Mouse (Mus musculus) ovary, postnatal 36 days (tissue): ENCODE results near the gene Kif2c.

Experiments
- DNase-seq: peaks from one replicate; pipeline ENCODE4 v3.0.0; 2022; ENCODE audit warnings: low spot score, mixed read lengths

Kif2c gene

DNA sequence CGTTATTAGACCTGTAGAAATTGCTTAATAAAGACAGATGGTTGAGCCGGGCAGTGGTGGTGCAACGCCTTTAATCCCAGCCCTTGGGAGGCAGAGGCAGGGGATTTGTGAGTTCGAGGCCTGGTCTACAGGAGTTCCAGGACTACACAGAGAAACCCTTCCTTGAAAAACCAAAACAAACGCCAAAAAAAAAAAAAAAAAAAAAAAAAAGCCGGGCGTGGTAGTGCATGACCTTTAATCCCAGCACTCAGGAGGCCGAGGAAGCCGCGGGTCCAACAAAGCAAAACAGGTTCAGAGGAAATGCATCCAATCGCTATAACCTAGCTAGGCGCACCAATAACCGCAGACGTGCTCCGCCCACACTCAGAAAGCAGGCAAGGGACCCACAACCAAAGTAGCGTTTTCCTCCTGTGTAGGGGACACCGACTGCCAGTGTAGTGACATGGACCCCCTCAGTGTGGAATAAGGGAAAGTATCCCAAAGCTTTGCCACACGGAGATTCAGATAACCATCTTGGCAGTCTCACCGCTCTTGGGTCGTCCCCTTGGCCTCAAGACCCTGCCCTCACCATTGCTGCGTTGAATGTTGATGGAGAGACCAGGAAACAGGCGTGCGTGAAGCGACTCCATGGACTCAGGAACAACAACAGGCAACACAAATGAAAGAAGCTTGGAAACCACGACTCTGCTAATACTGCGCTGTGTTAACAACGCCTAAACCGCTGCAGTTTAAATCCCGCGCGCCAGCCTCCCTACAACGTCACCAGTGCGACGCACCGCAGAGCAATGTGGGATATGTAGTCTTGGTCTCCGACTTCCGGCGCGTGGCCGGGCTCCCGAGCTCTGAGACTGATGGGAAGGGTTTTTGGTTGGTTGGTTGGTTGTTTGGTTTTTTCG is at the start of gene Kif2c:
Gene Kif2c, minus strand, starts transcription at position 777 of the 896 bp plus-strand sequence.
- DNase-seq, result peak; percentile 88

DNA sequence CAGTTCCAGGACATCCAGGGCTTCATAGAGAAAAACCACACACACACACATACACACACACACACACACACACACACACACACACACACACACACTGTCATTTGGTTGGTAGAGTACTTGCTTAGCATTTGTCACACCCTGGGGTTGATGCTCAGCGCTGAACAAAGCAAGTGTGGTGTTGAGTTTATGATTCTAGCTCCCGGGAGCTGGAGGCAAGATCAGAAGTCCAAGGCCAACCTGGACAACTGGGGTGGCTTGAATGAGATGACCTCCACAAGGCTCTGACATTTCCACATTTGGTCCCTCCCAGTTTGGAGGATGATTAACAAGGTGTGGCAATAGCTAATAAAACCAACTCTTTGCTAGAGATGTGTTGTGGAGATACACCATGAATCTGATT is 48.8 kb upstream of the Kif2c start:
- DNase-seq, result no peak

DNA sequence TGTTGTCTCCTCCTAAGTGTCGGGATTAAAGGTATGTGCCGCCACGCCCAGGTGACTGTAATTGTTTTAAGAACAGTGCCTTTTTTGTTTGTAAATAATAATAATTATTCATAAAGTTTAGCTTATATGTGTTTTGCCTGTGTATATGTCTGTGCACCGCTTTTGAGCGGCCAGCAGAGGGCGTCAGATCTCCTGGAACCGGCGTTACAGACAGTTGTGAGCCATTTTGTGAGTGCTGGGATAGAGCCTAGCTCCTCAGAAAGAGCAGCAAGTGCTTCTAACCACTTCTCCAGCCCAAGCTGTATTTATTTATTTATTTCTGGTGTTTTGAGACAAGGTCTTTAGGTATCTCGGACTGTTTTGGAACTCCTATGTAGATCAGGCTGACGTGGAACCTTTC is 47.9 kb upstream of the Kif2c start:
- DNase-seq, result no peak

DNA sequence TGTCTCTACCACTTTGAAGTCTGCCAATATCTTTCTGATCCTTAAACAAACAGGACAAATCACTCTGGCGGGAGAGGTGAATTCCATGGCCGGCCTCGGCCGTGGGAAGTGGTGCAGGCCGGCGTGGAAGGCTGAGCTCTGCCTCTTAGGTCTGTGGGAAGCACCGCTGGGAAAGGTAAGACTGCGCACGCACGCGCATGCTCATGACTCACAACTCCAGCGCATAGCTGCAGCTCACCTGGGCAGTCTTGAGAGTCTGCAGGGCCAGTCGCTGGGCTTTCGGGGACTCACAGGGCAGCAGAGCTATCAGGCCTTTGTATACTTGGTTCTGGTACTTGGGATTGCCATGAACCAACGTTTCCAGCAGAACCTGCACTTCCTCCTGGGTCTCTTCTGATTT is 47.2 kb upstream of the Kif2c start:
- no peak for DNase-seq

DNA sequence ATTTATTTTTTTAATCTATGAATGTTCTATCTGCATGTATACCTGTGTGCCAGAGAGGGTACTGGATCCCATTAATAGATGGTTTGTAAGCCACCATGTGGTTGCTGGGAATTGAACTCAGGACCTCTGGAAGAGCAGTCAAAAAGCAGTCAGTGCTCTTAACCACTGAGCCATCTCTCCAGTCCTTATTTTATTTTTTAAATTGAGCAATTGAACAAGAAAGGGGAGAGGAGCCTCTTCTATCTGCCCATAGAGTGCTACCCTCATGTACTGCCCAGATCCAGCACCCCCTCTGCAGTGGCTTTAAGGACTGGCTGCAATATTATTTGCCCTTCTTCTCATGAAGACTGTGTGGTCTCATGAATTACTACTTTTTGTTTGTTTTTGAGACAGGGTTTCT is 42.8 kb upstream of the Kif2c start:
- no peak for DNase-seq

DNA sequence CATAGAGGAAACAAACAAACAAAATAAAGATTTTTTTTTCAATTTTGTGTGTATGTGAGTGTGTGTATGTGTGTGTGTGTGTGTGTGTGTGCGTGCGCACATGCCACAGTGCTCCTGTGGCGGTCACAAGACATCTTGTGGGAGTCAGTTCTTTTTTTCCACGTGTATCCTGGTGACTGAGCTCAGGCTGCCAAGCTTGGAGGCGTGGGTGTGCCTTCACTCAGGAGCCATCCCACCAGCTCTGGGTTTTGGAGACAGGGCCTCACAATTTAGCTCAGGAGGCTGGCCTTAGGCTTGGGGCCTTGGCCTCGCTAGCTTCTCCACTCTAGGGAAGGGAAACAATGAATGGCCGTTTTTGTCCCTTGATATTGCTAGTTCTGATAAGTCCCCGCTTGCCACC is 41.7 kb upstream of the Kif2c start:
- DNase-seq, result no peak

DNA sequence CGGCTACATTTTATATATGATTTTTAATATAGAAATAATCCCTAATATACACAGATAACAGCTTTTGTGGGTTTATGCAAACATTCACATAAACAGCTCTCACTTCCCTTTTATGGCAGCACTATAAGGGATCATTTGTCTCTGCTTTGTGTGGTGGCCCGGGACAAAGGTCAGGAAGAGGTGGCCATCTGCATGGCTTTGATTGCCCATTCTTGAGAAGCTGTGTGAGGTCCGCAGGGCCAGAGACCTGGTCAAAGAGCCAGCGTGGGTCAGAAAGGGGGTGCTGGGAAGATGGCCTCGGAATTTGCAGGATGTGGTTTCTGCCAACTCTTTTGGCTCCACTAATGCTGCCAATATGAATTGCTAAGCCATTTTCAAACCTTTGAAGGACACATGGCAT is 40.6 kb upstream of the Kif2c start:
- no peak for DNase-seq

DNA sequence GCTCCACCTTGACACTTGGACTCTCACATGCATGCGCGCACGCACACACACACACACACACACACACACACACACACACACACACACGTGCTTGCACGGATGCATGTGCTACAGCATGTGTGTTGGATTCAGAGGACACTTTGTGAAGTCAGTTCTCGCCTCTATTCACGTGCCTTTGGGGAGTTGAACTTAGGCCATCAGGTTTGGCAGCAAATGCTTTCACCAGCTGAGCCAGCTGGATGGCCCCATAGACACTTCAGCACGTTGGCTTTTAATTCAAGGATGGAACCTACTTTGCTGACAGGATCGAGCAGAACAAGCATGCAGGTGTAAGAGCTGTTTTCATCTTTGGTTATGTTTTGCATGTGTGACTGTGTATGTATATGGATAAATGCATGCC is 39.4 kb upstream of the Kif2c start:
- no peak for DNase-seq

DNA sequence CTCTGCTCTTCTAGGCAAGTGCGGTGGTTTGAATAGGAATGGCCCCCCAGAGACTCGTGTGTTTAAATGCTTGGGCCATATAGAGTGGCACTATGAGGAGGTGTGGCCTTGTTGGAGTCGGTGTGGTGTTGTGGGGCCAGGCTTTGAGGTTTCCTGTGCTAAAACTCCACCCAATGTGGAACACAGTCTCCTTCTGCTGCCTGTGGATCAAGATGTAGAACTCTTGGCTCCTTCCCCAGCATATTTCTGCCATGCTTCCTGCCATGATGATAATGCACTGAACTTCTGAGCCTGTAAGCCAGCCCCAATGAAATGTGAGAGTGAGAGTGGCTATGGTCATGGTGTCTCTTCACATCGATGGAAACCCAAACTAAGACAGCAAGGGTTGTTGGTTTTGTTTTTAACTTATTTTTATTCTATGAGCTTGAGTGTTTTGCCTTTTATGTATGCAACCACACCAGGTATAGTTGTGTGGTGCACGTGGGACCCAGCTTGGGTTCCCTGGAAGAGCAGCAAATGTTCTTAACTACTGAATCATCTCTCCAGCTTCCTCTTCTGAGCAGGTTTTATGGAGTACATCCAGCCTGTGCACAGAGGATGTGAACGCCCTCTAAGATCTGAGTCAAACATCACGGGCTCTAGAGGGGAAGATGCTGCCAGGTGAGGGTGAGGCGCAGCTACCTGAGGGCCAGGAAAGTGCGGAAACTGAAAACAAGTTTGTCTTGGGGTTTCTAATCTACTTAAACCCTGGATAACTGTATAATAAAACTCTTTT is 38.5 kb upstream of the Kif2c start:
- no peak for DNase-seq

DNA sequence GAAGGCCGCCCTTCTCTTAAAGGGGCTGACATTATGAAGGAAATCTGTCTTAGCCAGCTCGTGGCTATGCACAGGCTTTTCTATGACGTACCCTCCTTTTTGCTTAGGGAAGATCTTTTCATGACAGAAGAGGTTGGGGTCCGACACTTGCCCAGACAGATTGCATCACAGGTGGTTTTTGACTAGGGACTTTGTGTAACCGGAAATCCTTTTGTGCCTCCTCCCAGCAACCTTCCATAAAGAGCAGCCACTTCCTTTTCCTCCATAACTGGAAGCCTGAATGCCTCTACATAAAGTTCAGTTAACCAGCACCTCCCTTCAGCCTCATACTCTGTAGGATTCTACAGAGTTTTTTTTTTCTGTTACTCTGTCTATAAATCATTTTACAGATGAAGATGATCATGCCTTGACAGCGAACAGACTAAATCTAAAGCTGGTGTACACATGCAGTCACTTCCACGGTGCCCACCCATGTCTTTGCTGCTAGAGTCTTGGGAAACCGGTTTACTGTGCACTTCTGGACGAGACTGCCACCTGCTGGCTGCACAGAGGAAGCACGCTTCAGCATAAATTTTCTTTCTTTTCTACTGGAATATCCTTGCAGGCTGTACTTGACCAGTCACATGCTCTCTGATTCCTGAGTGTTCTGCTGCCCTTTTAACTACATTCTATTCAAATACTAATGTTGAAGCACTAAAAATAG is 36.2 kb upstream of the Kif2c start:
- DNase-seq, result peak; percentile 51

DNA sequence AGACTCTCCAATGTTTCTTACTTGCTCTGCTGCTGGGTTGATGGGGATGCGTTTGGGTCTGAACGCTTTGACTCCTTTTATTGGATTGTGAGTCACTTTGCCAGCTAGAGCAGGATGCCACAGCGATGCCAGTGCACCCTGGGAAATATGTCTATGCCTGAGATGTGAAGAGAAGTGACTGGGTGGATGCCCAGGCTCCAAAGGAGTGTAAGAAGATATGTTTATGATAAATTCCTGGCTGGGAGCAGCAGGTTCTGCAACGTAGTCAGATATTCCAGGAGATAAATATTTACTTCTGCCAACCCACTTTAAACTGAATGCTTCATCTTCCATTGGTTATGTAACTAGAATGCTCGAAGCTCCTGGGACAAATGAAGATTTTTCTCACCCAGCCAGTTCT is 34.6 kb upstream of the Kif2c start:
- DNase-seq, result no peak

DNA sequence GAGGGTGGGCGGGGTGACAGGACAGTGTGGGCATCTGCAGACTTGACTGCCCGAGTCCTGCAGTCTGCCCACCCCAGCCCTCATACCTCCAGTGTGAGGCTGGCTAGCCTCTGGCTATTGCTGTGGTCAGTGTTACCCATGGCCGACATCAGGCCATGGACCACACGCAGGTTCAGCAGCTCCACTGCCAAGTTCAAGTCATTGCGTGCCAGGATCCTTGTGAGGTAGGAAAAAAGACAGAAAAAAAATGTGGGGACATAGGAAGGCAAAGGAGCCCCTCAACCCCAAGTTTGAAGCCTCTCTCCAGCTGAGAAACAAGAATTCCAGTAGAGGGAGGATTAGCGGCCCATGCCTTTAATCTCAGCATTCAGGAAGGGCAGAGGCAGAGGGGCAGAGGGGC is 31.8 kb upstream of the Kif2c start:
- no peak for DNase-seq

DNA sequence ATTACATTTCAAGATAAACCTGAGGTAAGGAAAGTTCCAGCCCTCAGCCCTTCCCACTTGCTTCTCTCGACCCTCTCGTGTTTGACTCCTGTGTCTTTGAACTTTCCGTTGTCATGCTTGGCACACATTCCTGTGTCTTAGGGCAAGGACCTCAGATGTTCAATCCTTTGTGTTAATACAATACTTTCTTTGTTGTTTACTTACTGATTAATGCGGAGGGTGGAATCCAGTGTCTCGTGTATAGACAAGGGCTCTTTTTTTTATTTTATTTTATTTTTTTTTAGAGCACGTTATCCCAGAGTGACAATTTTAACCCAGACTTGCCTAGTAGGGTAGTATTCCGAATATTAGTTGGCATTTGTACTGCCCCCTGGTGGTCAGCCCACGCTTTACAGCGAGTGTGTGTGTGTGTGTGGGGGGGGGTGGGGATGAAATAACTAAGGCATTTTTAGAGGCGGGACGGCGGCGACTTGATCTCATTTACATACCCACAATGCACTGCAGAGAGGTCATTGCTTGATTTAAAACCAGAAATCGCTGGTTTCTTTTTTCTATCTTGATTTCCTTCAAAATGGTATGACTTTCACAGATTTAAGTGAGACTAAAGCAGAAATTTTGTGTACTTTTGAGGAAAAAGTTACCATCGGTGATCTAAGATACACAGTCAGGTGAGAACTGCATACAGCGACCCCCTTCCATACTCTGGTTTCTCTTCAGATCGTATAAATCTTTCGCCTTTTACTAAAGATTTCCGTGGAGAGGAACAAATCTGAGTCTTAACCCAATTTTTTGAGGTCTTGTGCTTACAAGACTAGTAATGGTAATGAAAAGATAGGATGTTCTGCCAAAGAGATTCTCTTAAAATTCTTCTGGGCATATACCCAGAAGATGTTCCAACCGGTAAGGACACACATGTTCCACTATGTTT is 28.0 kb upstream of the Kif2c start:
- peak; percentile 77 for DNase-seq

DNA sequence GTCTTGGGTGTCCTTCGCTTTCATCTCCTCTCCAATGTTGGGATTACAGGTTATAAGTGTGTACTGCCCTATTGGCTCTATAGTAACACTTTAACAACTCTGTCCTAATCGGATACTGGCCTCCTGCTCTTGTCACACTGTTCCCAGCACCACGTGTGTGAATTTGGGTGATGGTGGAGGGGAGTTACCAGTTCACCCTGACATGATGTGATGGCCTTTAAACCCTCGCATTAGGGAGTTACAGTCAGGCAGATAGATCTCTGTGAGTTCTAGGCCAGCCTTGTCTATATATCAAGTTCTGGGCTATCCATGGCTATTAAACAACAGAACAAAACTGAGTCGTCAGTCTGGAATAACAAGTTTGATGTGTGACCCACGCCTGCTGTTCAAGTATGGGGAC is 27.2 kb upstream of the Kif2c start:
- DNase-seq, result no peak

DNA sequence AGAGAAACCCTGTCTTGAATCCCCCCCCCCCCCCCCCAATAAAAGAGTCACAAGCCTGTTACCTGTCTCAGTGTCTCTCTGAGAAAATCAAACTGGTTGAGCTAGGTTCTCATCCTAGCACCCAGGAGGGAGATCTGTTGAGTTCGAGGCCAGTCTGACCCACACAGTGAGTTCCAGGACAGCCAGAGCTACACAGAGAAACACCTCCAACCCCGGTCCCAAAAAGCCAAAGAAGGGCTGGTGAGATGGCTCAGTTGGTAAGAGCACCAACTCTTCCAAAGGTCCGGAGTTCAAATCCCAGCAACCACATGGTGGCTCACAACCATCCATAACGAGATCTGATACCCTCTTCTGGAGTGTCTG is 20.5 kb upstream of the Kif2c start:
- no peak for DNase-seq

DNA sequence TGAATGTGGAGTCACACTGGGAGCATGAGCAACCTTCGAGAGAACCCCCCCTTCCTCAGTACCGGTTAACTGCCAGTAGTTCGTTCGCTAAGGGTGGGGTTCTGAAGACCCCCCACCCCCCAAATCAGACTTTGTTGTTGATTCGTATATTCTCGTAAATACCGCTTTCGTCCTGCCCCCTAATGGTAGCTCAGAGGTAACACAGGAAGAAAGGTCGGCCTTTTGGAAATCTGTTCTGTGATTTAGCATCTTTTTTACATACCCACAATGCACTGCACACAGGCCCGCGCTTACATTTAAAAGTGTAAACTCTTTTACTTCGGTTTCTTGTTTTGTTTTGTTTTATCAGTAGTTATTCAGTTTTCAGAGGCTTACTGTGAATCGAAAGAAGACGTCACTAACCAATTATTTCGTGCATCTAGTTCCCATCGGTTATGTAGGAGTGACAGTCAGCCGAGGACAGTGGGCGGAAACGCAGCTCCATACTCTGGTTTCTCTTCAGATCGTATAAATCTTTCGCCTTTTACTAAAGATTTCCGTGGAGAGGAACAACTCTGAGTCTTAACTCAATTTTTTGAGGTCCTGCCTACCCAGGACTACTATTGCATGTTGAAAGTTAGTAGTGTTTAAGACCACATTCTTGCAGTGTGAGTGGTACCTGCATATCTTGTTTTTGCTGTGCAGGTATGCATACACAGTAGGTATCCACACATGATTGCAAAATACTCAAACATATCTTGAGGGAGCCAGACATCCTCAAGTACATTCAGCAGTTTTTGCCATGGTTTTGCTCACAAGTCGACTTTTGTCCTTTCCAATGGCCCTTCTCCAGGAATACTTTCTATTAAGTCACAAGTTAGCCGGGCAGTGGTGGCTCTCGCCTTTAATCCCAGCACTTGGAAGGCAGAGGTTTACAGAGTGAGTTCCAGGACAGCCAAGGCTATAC is 19.9 kb upstream of the Kif2c start:
- no peak for DNase-seq

DNA sequence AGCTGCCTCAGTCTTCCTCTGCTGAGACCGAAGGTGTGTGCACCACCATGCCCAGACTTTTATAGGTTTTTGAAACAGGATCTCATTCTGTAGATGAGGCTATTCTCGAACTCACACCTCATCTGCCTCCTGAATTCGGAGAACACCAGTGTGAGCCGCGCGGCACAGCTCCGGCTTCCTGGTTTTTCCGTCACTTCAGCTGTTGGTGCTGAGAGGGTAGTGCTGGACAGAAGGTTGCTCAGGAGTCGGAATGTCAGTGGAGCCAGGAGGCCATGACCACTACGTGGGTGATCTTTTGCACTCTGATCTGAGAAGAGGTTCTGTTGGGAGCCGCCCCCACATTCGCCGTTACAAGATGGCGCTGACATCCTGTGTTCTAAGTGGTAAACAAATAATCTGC is 9.4 kb upstream of the Kif2c start:
- no peak for DNase-seq

DNA sequence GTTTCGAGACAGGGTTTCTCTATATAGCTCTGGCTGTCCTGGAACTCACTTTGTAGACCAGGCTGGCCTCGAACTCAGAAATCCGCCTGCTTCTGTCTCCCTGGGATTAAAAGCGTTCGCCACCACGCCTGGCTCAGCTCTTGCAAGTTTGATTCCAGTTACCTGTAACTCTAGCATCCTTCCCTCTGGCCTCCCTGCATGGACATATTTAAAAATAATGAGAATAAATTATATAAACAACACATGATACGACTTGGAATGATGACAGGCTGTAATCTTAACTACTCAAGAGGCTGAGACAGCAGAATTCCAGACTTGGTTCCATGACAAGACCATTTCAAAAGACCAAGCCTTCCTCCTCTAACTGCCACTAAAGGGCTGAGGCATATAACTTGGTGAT is 8.2 kb upstream of the Kif2c start:
- no peak for DNase-seq

DNA sequence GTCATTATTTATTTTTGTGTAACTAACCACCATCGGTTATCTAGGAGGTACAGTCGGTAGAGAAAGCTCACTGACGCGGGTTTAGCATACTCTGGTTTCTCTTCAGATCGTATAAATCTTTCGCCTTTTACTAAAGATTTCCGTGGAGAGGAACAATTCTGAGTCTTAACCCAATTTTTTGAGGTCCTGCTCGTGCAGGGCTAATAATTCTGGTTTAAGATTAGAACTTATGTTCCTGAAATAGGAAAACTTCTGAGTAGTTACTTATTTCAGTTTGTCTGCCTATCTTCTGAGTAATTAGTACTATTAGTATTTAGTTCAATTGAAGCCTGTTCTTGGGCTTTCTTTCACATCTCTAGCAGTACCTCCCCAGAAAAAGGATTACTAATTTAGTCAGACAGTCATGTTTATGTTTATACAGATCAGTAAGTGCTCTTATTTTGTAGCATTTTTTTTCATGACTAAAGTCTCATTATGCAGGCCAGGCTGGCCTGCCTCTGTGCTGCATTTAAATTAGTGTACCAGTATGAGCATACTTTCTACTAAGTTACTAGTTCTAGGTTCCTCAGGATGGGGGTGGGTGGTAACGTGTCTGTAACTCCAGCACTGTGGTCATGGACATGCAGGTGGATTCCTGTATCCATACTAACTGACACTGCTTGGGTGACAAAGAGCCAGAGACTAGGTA is 7.6 kb upstream of the Kif2c start:
- no peak for DNase-seq

DNA sequence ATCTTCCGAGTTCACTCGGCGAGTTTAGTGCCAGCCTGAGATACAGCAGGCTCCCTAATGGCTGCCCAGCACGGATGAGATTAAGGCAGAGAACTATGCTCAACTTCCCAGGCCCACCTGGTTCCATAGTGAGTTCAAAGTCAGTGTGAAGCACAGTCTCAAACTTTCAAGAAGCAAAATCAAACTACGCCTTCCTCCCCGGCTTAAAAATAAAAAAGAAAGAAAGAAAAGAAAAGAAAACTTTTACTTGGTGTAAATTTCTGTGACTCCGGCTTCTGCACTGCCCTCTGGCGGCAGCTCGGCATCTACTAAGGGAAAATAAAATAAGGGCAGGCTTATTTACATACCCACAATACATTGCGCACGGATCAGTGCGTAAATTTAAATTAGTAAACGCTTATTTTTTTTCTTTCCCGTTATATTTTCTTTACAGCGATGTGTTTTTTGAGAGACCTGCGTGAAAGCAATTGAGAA is 7.0 kb upstream of the Kif2c start:
- DNase-seq, result peak; percentile 79
